Mouse (Mus musculus) stomach, embryonic 15.5 days (tissue): ENCODE measurements at regions not wholly inside any gene's neighbourhood (a gene's known extent, or its start where the extent isn't known, plus 50 kb on each side); places are given as distances from the start of the nearest gene placed in this dataset.
A peak's percentile ranks its signal among the peaks of the same experiment; 100 is the strongest.

ENCODE experiments used
- ATAC-seq: fragments of 200-750 bp; cut with Nextera tagmentation; 2 replicates; pipeline ENCODE4 v1.8.0; 2017; ENCODE audit warnings: low read depth, moderate number of reproducible peaks, moderate TSS enrichment; ENCODE audit not compliant: insufficient read depth, low FRiP score
- H3K27ac ChIP-seq: fragments of 300-500 bp; sonication (generic); 2 replicates; pipeline ENCODE4 v1.5.1; 2015; ENCODE audit warnings: mild to moderate bottlenecking, inconsistent platforms
- H3K27me3 ChIP-seq: fragments of 300-500 bp; sonication (generic); replicated peaks from 2 replicates; pipeline ENCODE4 v1.6.1; 2015; ENCODE audit warnings: inconsistent platforms
- H3K36me3 ChIP-seq: fragments of 300-500 bp; sonication (generic); 2 replicates; pipeline ENCODE4 v1.6.1; 2015; ENCODE audit warnings: inconsistent platforms
- H3K4me1 ChIP-seq: fragments of 300-500 bp; sonication (generic); 2 replicates; pipeline ENCODE4 v1.6.1; 2015; ENCODE audit warnings: inconsistent platforms
- H3K4me2 ChIP-seq: fragments of 300-500 bp; sonication (generic); 2 replicates; pipeline ENCODE4 v1.6.1; 2015; ENCODE audit warnings: mild to moderate bottlenecking, inconsistent platforms
- H3K4me3 ChIP-seq: fragments of 300-500 bp; sonication (generic); replicated peaks from 2 replicates; pipeline ENCODE4 v1.5.1; 2015; ENCODE audit warnings: inconsistent platforms
- H3K9ac ChIP-seq: fragments of 300-500 bp; sonication (generic); 2 replicates; pipeline ENCODE4 v1.6.1; 2015; ENCODE audit warnings: inconsistent platforms
- H3K9me3 ChIP-seq: fragments of 300-500 bp; sonication (generic); 2 replicates; pipeline ENCODE4 v1.6.1; 2016; ENCODE audit warnings: inconsistent platforms
- WGBS: fragments of 180-500 bp; shearing (Covaris S2); methylation state at CpG from one replicate; pipeline ENCODE4 v1.1.7; 2015; 5-methylcytosine and 5-hydroxymethylcytosine counted together

- no peak overlapping the region for H3K9ac ChIP-seq
- no peaks in the 10 kb centered on the region for H3K27me3 ChIP-seq
- WGBS: 52% methylated on average over 13 of the region's 13 CpGs
- no peaks in the 10 kb centered on the region for H3K9me3 ChIP-seq
- no peak overlapping the region for H3K4me3 ChIP-seq
- no peak for ATAC-seq
- H3K27ac ChIP-seq: no peak overlapping the region
- H3K4me1 ChIP-seq: no peaks in the 10 kb centered on the region
- H3K36me3 ChIP-seq: no peaks in the 10 kb centered on the region
- no peak overlapping the region for H3K4me2 ChIP-seq
These were observed 268.3 kb downstream of the Cdh26 start for GRCm38 (mm10) chr2:178698648-178699047.

GRCm38 (mm10) chr2:178700825-178701224 is 270.5 kb downstream of the Cdh26 start:
- Histone ChIP-seq H3K4me3 (no peak overlapping the region), H3K4me1 (no peaks in the 10 kb centered on the region), H3K27ac (no peak overlapping the region), H3K36me3 (no peaks in the 10 kb centered on the region), H3K27me3 (no peaks in the 10 kb centered on the region), H3K9me3 (no peaks in the 10 kb centered on the region), H3K4me2 (no peak overlapping the region), H3K9ac (no peak overlapping the region)
- 52% methylated on average over 3 of the region's 3 CpGs for WGBS
- ATAC-seq: no peak

GRCm38 (mm10) chr2:178704510-178704909 is 274.2 kb downstream of the Cdh26 start:
- no peak overlapping the region for H3K4me2 ChIP-seq
- no peaks in the 10 kb centered on the region for H3K4me1 ChIP-seq
- no peaks in the 10 kb centered on the region for H3K36me3 ChIP-seq
- H3K27me3 ChIP-seq: no peaks in the 10 kb centered on the region
- H3K4me3 ChIP-seq: no peak overlapping the region
- H3K9ac ChIP-seq: no peak overlapping the region
- H3K27ac ChIP-seq: no peak overlapping the region
- 82% methylated on average over 3 of the region's 3 CpGs for WGBS
- H3K9me3 ChIP-seq: no peaks in the 10 kb centered on the region
- no peak for ATAC-seq

- H3K9me3 ChIP-seq: no peaks in the 10 kb centered on the region
- H3K27me3 ChIP-seq: no peaks in the 10 kb centered on the region
- no peak overlapping the region for H3K4me2 ChIP-seq
- ATAC-seq: no peak
- no peaks in the 10 kb centered on the region for H3K4me1 ChIP-seq
- no peak overlapping the region for H3K4me3 ChIP-seq
- WGBS: 58% methylated on average over 2 of the region's 2 CpGs
- no peak overlapping the region for H3K27ac ChIP-seq
- H3K9ac ChIP-seq: no peak overlapping the region
- H3K36me3 ChIP-seq: no peaks in the 10 kb centered on the region
These were observed 278.3 kb downstream of the Cdh26 start for GRCm38 (mm10) chr2:178708649-178709048.

GRCm38 (mm10) chr2:178709192-178709881 is 279.0 kb downstream of the Cdh26 start:
- no peak for ATAC-seq

GRCm38 (mm10) chr2:178710001-178710400 is 279.7 kb downstream of the Cdh26 start:
- 80% methylated on average over 3 of the region's 3 CpGs for WGBS
- H3K9me3 ChIP-seq: no peaks in the 10 kb centered on the region
- H3K4me3 ChIP-seq: no peak overlapping the region
- H3K4me2 ChIP-seq: no peak overlapping the region
- H3K27ac ChIP-seq: no peak overlapping the region
- ATAC-seq: no peak
- no peak overlapping the region for H3K9ac ChIP-seq
- no peaks in the 10 kb centered on the region for H3K27me3 ChIP-seq
- H3K4me1 ChIP-seq: no peaks in the 10 kb centered on the region
- H3K36me3 ChIP-seq: no peaks in the 10 kb centered on the region

More at GRCm38 (mm10) chr2:178709192-178709881, 279.0 kb downstream of the Cdh26 start:
- no peak overlapping the region for H3K27ac ChIP-seq
- no peaks in the 10 kb centered on the region for H3K9me3 ChIP-seq
- no peak overlapping the region for H3K4me2 ChIP-seq
- H3K4me3 ChIP-seq: no peak overlapping the region
- no peaks in the 10 kb centered on the region for H3K4me1 ChIP-seq
- WGBS: 67% methylated on average over 5 of the region's 5 CpGs
- no peaks in the 10 kb centered on the region for H3K27me3 ChIP-seq
- no peaks in the 10 kb centered on the region for H3K36me3 ChIP-seq
- H3K9ac ChIP-seq: no peak overlapping the region

GRCm38 (mm10) chr2:178711587-178712080 is 281.3 kb downstream of the Cdh26 start:
- no peak for ATAC-seq
- Histone ChIP-seq H3K4me1 (no peaks in the 10 kb centered on the region), H3K9me3 (no peaks in the 10 kb centered on the region), H3K36me3 (no peaks in the 10 kb centered on the region), H3K4me3 (no peak overlapping the region), H3K9ac (no peak overlapping the region), H3K27me3 (no peaks in the 10 kb centered on the region), H3K4me2 (no peak overlapping the region), H3K27ac (no peak overlapping the region)
- 57% methylated on average over 5 of the region's 5 CpGs for WGBS

- Histone ChIP-seq H3K27ac (no peak overlapping the region), H3K36me3 (no peaks in the 10 kb centered on the region), H3K4me1 (no peaks in the 10 kb centered on the region), H3K9ac (no peak overlapping the region), H3K27me3 (no peaks in the 10 kb centered on the region), H3K9me3 (no peaks in the 10 kb centered on the region), H3K4me3 (no peak overlapping the region), H3K4me2 (no peak overlapping the region)
- 63% methylated on average over 9 of the region's 9 CpGs for WGBS
- no peak for ATAC-seq
These were observed 282.1 kb downstream of the Cdh26 start for GRCm38 (mm10) chr2:178712391-178712892.

GRCm38 (mm10) chr2:178715500-178716245 is 285.3 kb downstream of the Cdh26 start:
- Histone ChIP-seq H3K4me3 (no peak overlapping the region), H3K27ac (no peak overlapping the region), H3K4me1 (no peaks in the 10 kb centered on the region), H3K9ac (no peak overlapping the region), H3K27me3 (no peaks in the 10 kb centered on the region), H3K36me3 (no peaks in the 10 kb centered on the region), H3K9me3 (no peaks in the 10 kb centered on the region), H3K4me2 (no peak overlapping the region)
- 75% methylated on average over 5 of the region's 5 CpGs for WGBS
- peak; percentile 47; the same call in 1 of the 2 replicates for ATAC-seq

- no peak overlapping the region for H3K27ac ChIP-seq
- H3K9me3 ChIP-seq: no peaks in the 10 kb centered on the region
- H3K36me3 ChIP-seq: no peaks in the 10 kb centered on the region
- no peak overlapping the region for H3K9ac ChIP-seq
- WGBS: 73% methylated on average over 5 of the region's 5 CpGs
- no peak for ATAC-seq
- H3K4me2 ChIP-seq: no peak overlapping the region
- no peak overlapping the region for H3K4me3 ChIP-seq
- H3K27me3 ChIP-seq: no peaks in the 10 kb centered on the region
- H3K4me1 ChIP-seq: no peaks in the 10 kb centered on the region
These were observed 287.7 kb downstream of the Cdh26 start for GRCm38 (mm10) chr2:178718048-178718447.

GRCm38 (mm10) chr2:178723455-178723854 is 293.1 kb downstream of the Cdh26 start:
- H3K4me1 ChIP-seq: peaks cover 1% of the 10 kb centered on the region; the same call in 1 of the 2 replicates
- peak; percentile 60; the same call in 1 of the 2 replicates for ATAC-seq
- WGBS: 37% methylated on average over 3 of the region's 3 CpGs
- H3K27me3 ChIP-seq: no peaks in the 10 kb centered on the region
- no peak overlapping the region for H3K4me2 ChIP-seq
- H3K9ac ChIP-seq: no peak overlapping the region
- H3K27ac ChIP-seq: no peak overlapping the region
- no peaks in the 10 kb centered on the region for H3K9me3 ChIP-seq
- no peaks in the 10 kb centered on the region for H3K36me3 ChIP-seq
- no peak overlapping the region for H3K4me3 ChIP-seq

GRCm38 (mm10) chr2:178724228-178724627 is 293.9 kb downstream of the Cdh26 start:
- Histone ChIP-seq H3K4me1 (peaks cover 9% of the 10 kb centered on the region; the same call in 1 of the 2 replicates), H3K9ac (no peak overlapping the region), H3K36me3 (no peaks in the 10 kb centered on the region), H3K27ac (no peak overlapping the region), H3K27me3 (no peaks in the 10 kb centered on the region), H3K9me3 (no peaks in the 10 kb centered on the region), H3K4me3 (no peak overlapping the region), H3K4me2 (no peak overlapping the region)
- ATAC-seq: no peak
- WGBS: 9% methylated on average over 5 of the region's 5 CpGs
